Mouse (Mus musculus) heart, postnatal 0 days (tissue): Measurements from ENCODE around the gene 3100002H09Rik.

Experiments used
- CTCF ChIP-seq: IDR thresholded peaks from 2 replicates; pipeline ENCODE4 v1.5.1; 2016; ENCODE audit warnings: antibody characterized with exemption, control low read depth, low read depth
- EP300 ChIP-seq: IDR thresholded peaks from 2 replicates; pipeline ENCODE4 v1.6.1; 2016; ENCODE audit warnings: antibody characterized with exemption, low read depth

GRCm38 (mm10) chr4:124643859-124644258, 33.3 kb upstream of the 3100002H09Rik start:
- TF ChIP-seq EP300 (peak; percentile 30; the same call in 1 of the 2 replicates), CTCF (no peak)
